Mouse (Mus musculus): ENCODE results near the gene Sphk2. TPM values are rescaled to one million over a fixed set of nuclear protein-coding genes. Genes with fewer than 3 reads are reported as not detected.
A peak's percentile ranks its signal among the peaks of the same experiment; 100 is the strongest.

The Sphk2 gene
- 24.7 and 29.3 TPM in 2 replicates for polyA plus RNA-seq (2016; fragmentation: Nextera tagmentation; extraction: Ambion mirVana)

DNA sequence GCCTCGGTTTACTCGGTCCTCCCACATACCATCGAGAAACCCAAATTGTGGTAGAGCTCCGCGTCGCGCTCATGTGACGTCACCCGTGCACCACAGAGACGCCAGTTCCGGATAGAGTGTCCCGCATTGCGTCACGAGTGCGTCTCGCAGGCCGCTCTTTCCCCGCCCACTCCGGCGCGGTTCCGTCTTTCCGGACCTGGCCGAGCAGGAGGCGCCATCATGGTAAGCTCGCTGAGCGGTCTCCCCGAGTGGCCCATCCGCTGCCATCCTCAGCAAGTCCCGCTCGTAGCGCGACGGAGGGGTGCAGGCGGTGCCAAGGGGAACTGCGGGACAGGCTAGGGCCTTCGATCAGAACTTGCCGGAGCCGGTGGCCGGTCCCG is at the start of gene Sphk2:
TSS of gene Sphk2 (minus strand) at position 85 of the 380 bp plus-strand sequence.
- under 1% methylated on average over 41 of the region's 41 CpGs for WGBS
- Histone ChIP-seq H3K4me1 (peaks cover 67% of the 10 kb centered on the region), H3K36me3 (peaks cover 50% of the 10 kb centered on the region), H3K27ac (peak within 1 kb of the TSS; percentile 98), H3K27me3 (ENCODE audit: insufficient read depth, poor library complexity, severe bottlenecking) (no peaks in the 10 kb centered on the region), H3K4me3 (peak within 1 kb of the TSS; percentile 99), H3K9me3 (no peaks in the 10 kb centered on the region)
- DNase-seq (ENCODE audit: low spot score) = peak; percentile 98

DNA sequence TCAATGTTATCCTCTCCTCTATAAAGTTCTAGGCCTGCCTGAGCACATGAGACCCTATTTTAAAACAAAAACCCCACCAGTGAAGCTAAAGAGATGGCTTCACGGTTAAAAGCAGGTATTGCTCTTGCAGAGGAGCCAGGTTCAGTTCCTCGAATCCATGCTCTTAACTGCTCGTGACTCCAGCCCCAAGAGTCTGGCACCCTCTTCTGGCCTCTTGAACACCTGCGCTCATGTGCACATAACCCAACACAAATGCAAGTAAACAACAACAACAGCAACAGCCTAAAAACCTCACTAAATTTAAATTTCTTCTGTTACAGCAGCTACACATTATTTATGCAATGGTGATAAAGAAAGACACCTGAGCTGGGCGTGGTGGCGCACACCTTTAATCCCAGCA is 49.7 kb upstream of the Sphk2 start:
- WGBS = 84% methylated on average over 6 of the region's 6 CpGs
- peaks cover 18% of the 10 kb centered on the region for H3K27me3 ChIP-seq (ENCODE audit: insufficient read depth, poor library complexity, severe bottlenecking)
- no peaks in the 10 kb centered on the region for H3K36me3 ChIP-seq
- H3K9me3 ChIP-seq = no peaks in the 10 kb centered on the region
- peaks cover 5% of the 10 kb centered on the region; the same call in 1 of the 2 replicates for H3K4me1 ChIP-seq
- no peak for DNase-seq (ENCODE audit: low spot score)
- H3K4me3 ChIP-seq = no peak overlapping the region
- H3K27ac ChIP-seq = no peak overlapping the region

DNA sequence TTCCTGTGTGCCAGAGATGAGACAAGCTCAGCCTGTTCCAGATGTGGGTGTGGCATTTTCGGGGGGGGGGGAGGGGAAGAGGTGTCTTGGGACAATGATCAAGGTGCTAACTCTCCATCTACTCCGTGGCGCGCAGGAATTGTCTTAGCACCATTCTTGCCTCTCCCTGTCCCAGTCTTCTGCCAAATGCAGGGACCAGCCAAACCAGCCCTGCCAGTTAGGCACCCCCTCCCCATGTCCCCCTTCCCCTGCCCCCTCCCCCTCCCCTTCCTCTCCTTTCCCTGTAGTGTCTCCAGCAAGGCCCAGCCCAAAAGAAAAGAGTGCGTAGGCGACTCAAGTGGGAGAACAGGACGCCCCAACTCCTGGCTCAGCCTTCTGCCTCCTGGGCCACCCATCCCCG is 49.0 kb upstream of the Sphk2 start:
- H3K27ac ChIP-seq = no peak overlapping the region
- H3K36me3 ChIP-seq = no peaks in the 10 kb centered on the region
- H3K4me3 ChIP-seq = no peak overlapping the region
- WGBS = 40% methylated on average over 8 of the region's 8 CpGs
- no peaks in the 10 kb centered on the region for H3K9me3 ChIP-seq
- H3K4me1 ChIP-seq = peaks cover 5% of the 10 kb centered on the region; the same call in 1 of the 2 replicates
- DNase-seq (ENCODE audit: low spot score) = no peak
- H3K27me3 ChIP-seq (ENCODE audit: insufficient read depth, poor library complexity, severe bottlenecking) = peaks cover 17% of the 10 kb centered on the region

- Histone ChIP-seq H3K4me3 (no peak overlapping the region), H3K4me1 (peaks cover 5% of the 10 kb centered on the region; the same call in 1 of the 2 replicates), H3K9me3 (no peaks in the 10 kb centered on the region), H3K36me3 (no peaks in the 10 kb centered on the region), H3K27ac (0 out of 2 replicates have a peak overlapping the region, but pooled peaks have one; percentile 47), H3K27me3 (ENCODE audit: insufficient read depth, poor library complexity, severe bottlenecking) (peaks cover 19% of the 10 kb centered on the region)
- WGBS = 56% methylated on average over 8 of the region's 8 CpGs
- no peak for DNase-seq (ENCODE audit: low spot score)
Observed at GRCm38 (mm10) chr7:45765995-45766394, 48.2 kb upstream of the Sphk2 start.

- Histone ChIP-seq H3K27ac (no peak overlapping the region), H3K27me3 (ENCODE audit: insufficient read depth, poor library complexity, severe bottlenecking) (peaks cover 45% of the 10 kb centered on the region), H3K4me3 (no peak overlapping the region), H3K36me3 (0 out of 2 replicates have a peak, but pooled peaks cover 2% of the 10 kb centered on the region), H3K9me3 (no peaks in the 10 kb centered on the region), H3K4me1 (peaks cover 7% of the 10 kb centered on the region)
- no peak for DNase-seq (ENCODE audit: low spot score)
- WGBS = 55% methylated on average over 5 of the region's 5 CpGs
Observed at GRCm38 (mm10) chr7:45760151-45760550, 42.3 kb upstream of the Sphk2 start.

- DNase-seq (ENCODE audit: low spot score) = no peak
- WGBS = 8% methylated on average over 27 of the region's 27 CpGs
- H3K27ac ChIP-seq = peak overlapping the region; percentile 74; the same call in 1 of the 2 replicates
Observed at GRCm38 (mm10) chr7:45759400-45759799, 41.6 kb upstream of the Sphk2 start.

DNA sequence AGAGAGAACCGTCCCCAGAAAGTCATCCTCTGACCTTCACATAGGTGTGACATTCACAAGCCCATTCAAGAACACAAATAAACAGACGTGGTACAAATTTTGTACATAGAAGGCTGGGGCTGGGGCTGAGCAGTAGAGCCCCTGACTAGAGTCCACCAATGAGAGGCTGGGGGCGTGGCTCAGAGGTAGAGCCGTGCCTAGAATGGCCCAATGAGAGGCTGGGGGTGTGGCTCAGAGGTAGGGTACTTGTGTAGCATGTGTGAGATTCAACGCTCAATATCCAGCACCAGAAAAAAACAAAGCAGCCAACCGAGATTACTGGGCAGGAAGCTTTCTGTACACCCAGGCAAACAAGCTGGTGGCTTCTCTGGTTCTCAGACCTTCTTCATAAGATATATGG is 37.9 kb upstream of the Sphk2 start:
- no peak overlapping the region for H3K4me3 ChIP-seq
- H3K4me1 ChIP-seq = peaks cover 7% of the 10 kb centered on the region
- peaks cover 48% of the 10 kb centered on the region for H3K27me3 ChIP-seq (ENCODE audit: insufficient read depth, poor library complexity, severe bottlenecking)
- no peaks in the 10 kb centered on the region for H3K9me3 ChIP-seq
- H3K27ac ChIP-seq = no peak overlapping the region
- 0 out of 2 replicates have a peak, but pooled peaks cover 2% of the 10 kb centered on the region for H3K36me3 ChIP-seq
- WGBS = 47% methylated on average over 6 of the region's 6 CpGs
- no peak for DNase-seq (ENCODE audit: low spot score)

More at GRCm38 (mm10) chr7:45759400-45759799, 41.6 kb upstream of the Sphk2 start:
- Histone ChIP-seq H3K4me1 (peaks cover 7% of the 10 kb centered on the region), H3K27me3 (ENCODE audit: insufficient read depth, poor library complexity, severe bottlenecking) (peaks cover 45% of the 10 kb centered on the region), H3K9me3 (no peaks in the 10 kb centered on the region), H3K4me3 (peak overlapping the region; percentile 52), H3K36me3 (0 out of 2 replicates have a peak, but pooled peaks cover 2% of the 10 kb centered on the region)

DNA sequence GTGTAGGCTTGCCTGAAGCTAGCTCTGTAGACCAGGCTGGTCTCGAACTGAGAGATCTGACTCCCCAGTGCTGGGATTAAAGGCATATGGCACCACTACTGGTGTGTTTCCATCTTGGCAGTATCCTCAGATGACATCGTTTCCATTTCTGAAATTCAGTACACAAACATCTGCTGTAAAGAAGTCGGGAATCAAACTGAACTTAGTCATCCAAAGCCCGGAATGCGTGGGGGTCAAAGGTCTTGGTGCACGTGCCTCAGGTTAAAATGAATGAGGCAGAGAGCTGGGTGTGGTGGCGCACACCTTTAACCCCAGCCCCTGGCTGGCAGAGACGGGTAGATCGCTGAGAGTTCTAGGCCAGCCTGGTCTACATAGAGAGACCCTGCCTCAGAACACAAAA is 32.4 kb upstream of the Sphk2 start:
- DNase-seq (ENCODE audit: low spot score) = no peak
- Histone ChIP-seq H3K36me3 (no peaks in the 10 kb centered on the region), H3K27me3 (ENCODE audit: insufficient read depth, poor library complexity, severe bottlenecking) (peaks cover 13% of the 10 kb centered on the region), H3K27ac (no peak overlapping the region), H3K4me1 (peaks cover 19% of the 10 kb centered on the region), H3K4me3 (no peak overlapping the region), H3K9me3 (0 out of 2 replicates have a peak, but pooled peaks cover 2% of the 10 kb centered on the region)
- 76% methylated on average over 9 of the region's 9 CpGs for WGBS

DNA sequence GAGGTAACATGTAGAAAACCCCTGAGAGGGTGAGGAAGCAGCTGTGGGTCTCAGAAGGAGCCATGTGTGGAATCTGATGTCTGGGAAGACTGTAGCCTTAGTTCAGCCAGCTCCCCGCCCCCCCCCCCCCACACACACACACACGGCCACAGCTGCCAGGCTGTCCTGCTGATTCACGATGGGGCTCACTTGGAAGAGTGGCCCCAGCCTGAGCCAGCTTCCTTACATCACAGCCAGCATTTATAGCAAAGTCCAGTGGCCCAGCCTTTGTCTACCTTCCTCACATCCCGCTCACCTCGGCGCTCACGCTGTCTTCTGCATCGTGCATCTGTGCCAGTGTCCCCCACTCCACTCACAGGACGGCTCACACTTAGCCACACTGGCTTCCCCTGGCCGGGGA is 31.6 kb upstream of the Sphk2 start:
- peaks cover 13% of the 10 kb centered on the region for H3K27me3 ChIP-seq (ENCODE audit: insufficient read depth, poor library complexity, severe bottlenecking)
- H3K4me3 ChIP-seq = no peak overlapping the region
- H3K4me1 ChIP-seq = peaks cover 19% of the 10 kb centered on the region
- 0 out of 2 replicates have a peak overlapping the region, but pooled peaks have one; percentile 22 for H3K27ac ChIP-seq
- DNase-seq (ENCODE audit: low spot score) = no peak
- 37% methylated on average over 10 of the region's 10 CpGs for WGBS
- H3K9me3 ChIP-seq = 0 out of 2 replicates have a peak, but pooled peaks cover 2% of the 10 kb centered on the region
- H3K36me3 ChIP-seq = no peaks in the 10 kb centered on the region

GRCm38 (mm10) chr7:45748110-45748509 is 30.3 kb upstream of the Sphk2 start:
- Histone ChIP-seq H3K27ac (no peak overlapping the region), H3K4me1 (peaks cover 19% of the 10 kb centered on the region), H3K4me3 (no peak overlapping the region), H3K36me3 (no peaks in the 10 kb centered on the region), H3K9me3 (0 out of 2 replicates have a peak, but pooled peaks cover 2% of the 10 kb centered on the region), H3K27me3 (ENCODE audit: insufficient read depth, poor library complexity, severe bottlenecking) (peaks cover 5% of the 10 kb centered on the region; the same call in 1 of the 2 replicates)
- WGBS = 69% methylated on average over 7 of the region's 7 CpGs
- no peak for DNase-seq (ENCODE audit: low spot score)

DNA sequence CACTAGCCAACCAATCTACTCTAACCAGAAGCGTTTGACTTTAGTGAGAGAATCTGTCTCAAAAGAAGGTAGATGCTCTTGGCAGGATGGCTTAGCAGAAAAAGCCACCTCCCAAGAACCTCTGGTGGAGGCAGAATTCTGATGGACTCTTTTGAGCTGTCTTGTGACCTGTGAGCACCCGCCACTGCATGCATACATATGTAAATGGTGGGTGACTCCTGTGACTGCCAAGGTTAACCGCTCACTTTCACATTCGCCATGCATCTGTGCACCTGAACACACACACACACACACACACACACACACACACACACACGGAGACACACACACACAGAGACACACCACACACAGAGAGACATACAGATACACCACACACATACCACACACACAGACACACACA is 29.6 kb upstream of the Sphk2 start:
- Histone ChIP-seq H3K27me3 (ENCODE audit: insufficient read depth, poor library complexity, severe bottlenecking) (peaks cover 8% of the 10 kb centered on the region), H3K4me3 (no peak overlapping the region), H3K27ac (no peak overlapping the region), H3K4me1 (peaks cover 19% of the 10 kb centered on the region), H3K9me3 (0 out of 2 replicates have a peak, but pooled peaks cover 2% of the 10 kb centered on the region), H3K36me3 (no peaks in the 10 kb centered on the region)
- no peak for DNase-seq (ENCODE audit: low spot score)
- WGBS = 79% methylated on average over 5 of the region's 5 CpGs

DNA sequence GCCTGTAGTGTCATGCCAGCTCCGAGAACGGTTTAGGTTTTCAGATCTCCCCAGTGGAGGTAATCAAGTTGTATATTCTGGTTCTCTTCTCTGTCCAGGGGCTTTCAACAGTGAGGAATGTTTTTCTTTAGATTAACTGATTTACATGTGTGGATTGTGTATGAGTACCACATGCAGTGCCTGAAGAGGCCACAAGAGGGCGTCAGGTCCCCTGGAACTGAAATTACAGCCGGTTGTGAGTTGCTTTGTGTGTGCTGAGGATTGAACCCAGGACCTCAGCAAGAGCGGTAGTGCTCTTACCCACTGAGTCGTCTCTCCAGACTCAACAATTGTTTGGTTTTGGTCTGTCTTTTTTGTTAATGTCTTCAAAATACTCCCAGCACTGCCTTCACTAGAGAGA is 28.7 kb upstream of the Sphk2 start:
- Histone ChIP-seq H3K4me1 (peaks cover 28% of the 10 kb centered on the region), H3K4me3 (no peak overlapping the region), H3K27me3 (ENCODE audit: insufficient read depth, poor library complexity, severe bottlenecking) (peaks cover 17% of the 10 kb centered on the region), H3K9me3 (0 out of 2 replicates have a peak, but pooled peaks cover 2% of the 10 kb centered on the region), H3K36me3 (no peaks in the 10 kb centered on the region), H3K27ac (no peak overlapping the region)
- 60% methylated on average over 6 of the region's 6 CpGs for WGBS
- DNase-seq (ENCODE audit: low spot score) = no peak

GRCm38 (mm10) chr7:45744387-45744786 is 26.6 kb upstream of the Sphk2 start:
- Histone ChIP-seq H3K27ac (no peak overlapping the region), H3K27me3 (ENCODE audit: insufficient read depth, poor library complexity, severe bottlenecking) (peaks cover 23% of the 10 kb centered on the region), H3K4me3 (no peak overlapping the region), H3K4me1 (peaks cover 23% of the 10 kb centered on the region), H3K36me3 (no peaks in the 10 kb centered on the region), H3K9me3 (0 out of 2 replicates have a peak, but pooled peaks cover 2% of the 10 kb centered on the region)
- DNase-seq (ENCODE audit: low spot score) = peak; percentile 87
- 35% methylated on average over 2 of the region's 2 CpGs for WGBS
